Mouse (Mus musculus) heart, postnatal 0 days (tissue): ENCODE results near the gene Gm17334. TPM values are rescaled to one million over a fixed set of nuclear protein-coding genes. Genes with fewer than 3 reads are reported as not detected.

Experiments
- ATAC-seq: fragments of 200-750 bp; cut with Nextera tagmentation; 2 replicates; pipeline ENCODE4 v1.8.0; 2017; ENCODE audit warnings: low read depth, moderate number of reproducible peaks, moderate library complexity; ENCODE audit not compliant: insufficient read depth
- DNase-seq: peaks from one replicate; pipeline ENCODE4 v3.0.0-alpha.2; 2016; ENCODE audit warnings: low spot score
- H3K27ac ChIP-seq: fragments of 300-500 bp; sonication (generic); 2 replicates; pipeline ENCODE4 v1.5.1; 2014; ENCODE audit warnings: low read depth, mild to moderate bottlenecking
- H3K27me3 ChIP-seq: fragments of 300-500 bp; sonication (generic); 2 replicates; pipeline ENCODE4 v1.6.1; 2014; ENCODE audit warnings: low read length, mixed read lengths; ENCODE audit not compliant: control insufficient read depth, insufficient read depth
- H3K36me3 ChIP-seq: fragments of 300-500 bp; sonication (generic); replicated peaks from 2 replicates; pipeline ENCODE4 v1.6.1; 2014; ENCODE audit warnings: low read length, mixed read lengths; ENCODE audit not compliant: control insufficient read depth, insufficient read depth
- H3K4me1 ChIP-seq: fragments of 300-500 bp; sonication (generic); 2 replicates; pipeline ENCODE4 v1.6.1; 2014; ENCODE audit warnings: antibody characterized with exemption; ENCODE audit not compliant: control insufficient read depth, insufficient read depth
- H3K4me2 ChIP-seq: fragments of 300-500 bp; sonication (generic); 2 replicates; pipeline ENCODE4 v1.6.1; 2014; ENCODE audit warnings: low read depth, mild to moderate bottlenecking, low read length, moderate library complexity
- H3K4me3 ChIP-seq: fragments of 300-500 bp; sonication (generic); 2 replicates; pipeline ENCODE4 v1.5.1; 2014; ENCODE audit warnings: low read depth, low read length
- H3K9ac ChIP-seq: fragments of 300-500 bp; sonication (generic); replicated peaks from 2 replicates; pipeline ENCODE4 v1.6.1; 2014; ENCODE audit warnings: low read depth, low read length, mixed read lengths
- H3K9me3 ChIP-seq: fragments of 300-500 bp; sonication (generic); replicated peaks from 2 replicates; pipeline ENCODE4 v1.6.1; 2016; ENCODE audit warnings: low read length; ENCODE audit not compliant: control insufficient read depth
- CTCF ChIP-seq: IDR thresholded peaks from 2 replicates; pipeline ENCODE4 v1.5.1; 2016; ENCODE audit warnings: antibody characterized with exemption, control low read depth, low read depth
- EP300 ChIP-seq: IDR thresholded peaks from 2 replicates; pipeline ENCODE4 v1.6.1; 2016; ENCODE audit warnings: antibody characterized with exemption, low read depth
- WGBS: fragments of 180-500 bp; shearing (Covaris S2); extraction: QIAGEN DNeasy Blood & Tissue Kit; methylation state at CpG from one replicate; pipeline ENCODE4 v1.1.7; 2014; 5-methylcytosine and 5-hydroxymethylcytosine counted together
- polyA plus RNA-seq: library from polyadenylated mRNA; unstranded; fragments of >200 nt; fragmentation: Nextera tagmentation; extraction: Ambion mirVana; gene quantifications from 2 replicates; pipeline ENCODE4 v1.2.1, GENCODE M21; 2015
- total RNA-seq: library from RNA; depleted of rRNA; stranded (reverse); fragments of >200 nt; gene quantifications from 2 replicates; pipeline ENCODE4 v1.2.3, GENCODE M21; 2014; ENCODE audit warnings: low replicate concordance

Gene Gm17334
- total and polyA plus RNA-seq, 2 experiments from 2014 or later = not detected

- H3K9ac ChIP-seq = 0 out of 2 replicates have a peak overlapping the region, but pooled peaks have one; percentile 7
- ATAC-seq (no peak), DNase-seq (no peak)
- peaks cover 16% of the 10 kb centered on the region for H3K4me1 ChIP-seq
- no peak overlapping the region for H3K4me3 ChIP-seq
- H3K27ac ChIP-seq = peak overlapping the region; percentile 65
- TF ChIP-seq EP300 = no peak; the same call in 1 of the 2 replicates
- TF ChIP-seq CTCF = no peak
- H3K27me3 ChIP-seq = no peaks in the 10 kb centered on the region
- WGBS = 46% methylated on average over 12 of the region's 12 CpGs
- no peaks in the 10 kb centered on the region for H3K36me3 ChIP-seq
- H3K9me3 ChIP-seq = no peaks in the 10 kb centered on the region
- peak overlapping the region; percentile 32 for H3K4me2 ChIP-seq
These were observed 23.6 kb upstream of the Gm17334 start for GRCm38 (mm10) chr11:53796409-53797151.

- H3K36me3 ChIP-seq = no peaks in the 10 kb centered on the region
- ATAC-seq (peak; percentile 25; the same call in 1 of the 2 replicates), DNase-seq (no peak)
- peak overlapping the region; percentile 65; the same call in 1 of the 2 replicates for H3K27ac ChIP-seq
- 36% methylated on average over 8 of the region's 8 CpGs for WGBS
- H3K4me3 ChIP-seq = no peak overlapping the region
- TF ChIP-seq EP300 = no peak
- TF ChIP-seq CTCF = no peak
- no peak overlapping the region for H3K4me2 ChIP-seq
- H3K4me1 ChIP-seq = peaks cover 16% of the 10 kb centered on the region
- H3K27me3 ChIP-seq = no peaks in the 10 kb centered on the region
- H3K9me3 ChIP-seq = no peaks in the 10 kb centered on the region
- no peak overlapping the region for H3K9ac ChIP-seq
These were observed 22.8 kb upstream of the Gm17334 start for GRCm38 (mm10) chr11:53795813-53796212.

- Histone ChIP-seq H3K4me3 (no peak overlapping the region), H3K27me3 (no peaks in the 10 kb centered on the region), H3K27ac (peak overlapping the region; percentile 43; the same call in 1 of the 2 replicates), H3K9me3 (no peaks in the 10 kb centered on the region), H3K36me3 (no peaks in the 10 kb centered on the region), H3K4me1 (peaks cover 16% of the 10 kb centered on the region), H3K9ac (no peak overlapping the region), H3K4me2 (peak overlapping the region; percentile 4; the same call in 1 of the 2 replicates)
- no peak for DNase-seq
- peak; percentile 68 for ATAC-seq
- WGBS = 40% methylated on average over 25 of the region's 25 CpGs
- no peak for TF ChIP-seq EP300
- no peak for TF ChIP-seq CTCF
These were observed 21.9 kb upstream of the Gm17334 start for GRCm38 (mm10) chr11:53794671-53795557.

DNA sequence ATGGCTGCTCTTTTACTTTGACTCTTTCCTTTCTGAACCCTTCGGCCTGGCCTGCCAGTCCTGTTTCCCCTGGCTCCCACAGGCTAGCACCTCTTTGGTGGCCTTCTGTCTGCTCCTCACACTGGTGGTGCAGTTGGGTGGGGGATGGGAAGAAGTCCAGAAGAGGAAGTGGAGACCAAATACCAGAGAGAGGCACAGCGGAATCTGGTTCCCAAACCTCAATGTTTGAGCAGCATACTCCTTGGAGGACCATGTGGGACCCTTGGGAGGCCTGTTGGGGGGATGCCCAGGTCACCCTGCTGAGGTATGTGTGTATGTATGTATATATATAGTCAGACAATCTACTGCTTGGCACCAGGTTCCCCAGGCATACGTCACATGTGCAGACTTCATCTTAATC lies 21.0 kb upstream of the Gm17334 start:
- Histone ChIP-seq H3K4me3 (no peak overlapping the region), H3K9me3 (no peaks in the 10 kb centered on the region), H3K9ac (no peak overlapping the region), H3K4me1 (peaks cover 16% of the 10 kb centered on the region), H3K27me3 (no peaks in the 10 kb centered on the region), H3K36me3 (no peaks in the 10 kb centered on the region), H3K4me2 (no peak overlapping the region), H3K27ac (no peak overlapping the region)
- DNase-seq = no peak
- ATAC-seq = no peak
- WGBS = 68% methylated on average over 3 of the region's 3 CpGs
- TF ChIP-seq EP300 (no peak), CTCF (no peak)

- WGBS = 81% methylated on average over 3 of the region's 3 CpGs
- no peak overlapping the region for H3K27ac ChIP-seq
- no peak for ATAC-seq
- H3K4me2 ChIP-seq = no peak overlapping the region
- H3K4me1 ChIP-seq = peaks cover 16% of the 10 kb centered on the region
- no peaks in the 10 kb centered on the region for H3K27me3 ChIP-seq
- H3K9ac ChIP-seq = no peak overlapping the region
- no peaks in the 10 kb centered on the region for H3K9me3 ChIP-seq
- no peak for DNase-seq
- H3K36me3 ChIP-seq = no peaks in the 10 kb centered on the region
- TF ChIP-seq EP300 (no peak), CTCF (no peak)
- no peak overlapping the region for H3K4me3 ChIP-seq
These were observed 20.0 kb upstream of the Gm17334 start for GRCm38 (mm10) chr11:53792986-53793385.
